Mouse (Mus musculus) G1E (cell line): Measurements from ENCODE around the gene Tmem88b. TPM values are rescaled to one million over a fixed set of nuclear protein-coding genes. Genes with fewer than 3 reads are reported as not detected.

Source experiments
- ATAC-seq: 2 replicates; pipeline ENCODE4 v1.8.0; 2016; ENCODE audit warnings: mild to moderate bottlenecking; ENCODE audit not compliant: insufficient number of reproducible peaks, poor library complexity, low FRiP score, severe bottlenecking; ENCODE audit errors: extremely low read depth
- DNase-seq: peaks from one replicate; pipeline ENCODE4 v3.0.0; 2012; ENCODE audit warnings: low spot score
- H3K27me3 ChIP-seq: 2 replicates; pipeline ENCODE4 v1.6.1; 2012; ENCODE audit warnings: mild to moderate bottlenecking, low read length, inconsistent platforms; ENCODE audit not compliant: insufficient read depth
- H3K36me3 ChIP-seq: replicated peaks from 2 replicates; pipeline ENCODE3; 2012; ENCODE audit warnings: mild to moderate bottlenecking, inconsistent platforms
- H3K4me1 ChIP-seq: 2 replicates; pipeline ENCODE4 v1.6.1; 2012; ENCODE audit warnings: low read depth, low read length, inconsistent platforms, mixed read lengths; ENCODE audit not compliant: insufficient read depth
- H3K4me3 ChIP-seq: 2 replicates; pipeline ENCODE4 v1.5.1; 2012; ENCODE audit warnings: low read depth, mild to moderate bottlenecking, inconsistent platforms, low read length, moderate library complexity, mixed read lengths
- H3K9me3 ChIP-seq: replicated peaks from 2 replicates; pipeline ENCODE4 v1.6.1; 2012; ENCODE audit warnings: inconsistent platforms
- CTCF ChIP-seq: IDR thresholded peaks from 2 replicates; pipeline ENCODE4 v1.5.1; 2012; ENCODE audit warnings: low read depth, low read length, inconsistent platforms, mixed read lengths
- GATA1 ChIP-seq: IDR thresholded peaks from 2 replicates; pipeline ENCODE4 v1.6.1; 2012; ENCODE audit warnings: borderline replicate concordance, low read length, inconsistent platforms, mixed read lengths
- GATA2 ChIP-seq: IDR thresholded peaks from 2 replicates; pipeline ENCODE4 v1.6.1; 2012; ENCODE audit warnings: low read depth, low read length, inconsistent platforms, borderline replicate concordance
- POLR2AphosphoS5 ChIP-seq: IDR thresholded peaks from 2 replicates; pipeline ENCODE4 v1.6.1; 2012; ENCODE audit warnings: low read depth, low read length, inconsistent platforms; ENCODE audit not compliant: insufficient replicate concordance
- TAL1 ChIP-seq: conservative IDR thresholded peaks from 2 replicates; pipeline ENCODE4 v1.6.1; 2012; ENCODE audit warnings: low read depth, low read length, inconsistent platforms, mixed read lengths
- polyA plus RNA-seq: library from polyadenylated mRNA; stranded (reverse); fragments of >175 nt; gene quantifications from 2 replicates; pipeline ENCODE4 v1.2.3, GENCODE M21; 2012
- total RNA-seq, 2 experiments: library from RNA; stranded (forward) in 1 of 2; stranded (reverse) in 1 of 2; fragments of 200-1000 nt in 1 of 2; fragments of >200 nt in 1 of 2; fragmentation: Nextera tagmentation in 1 of 2; gene quantifications; 2 replicates each; pipeline ENCODE4 v1.2.3; 2014 to 2017

Gene Tmem88b
- total and polyA plus RNA-seq, 3 experiments, result 0.05 TPM; not detected in 2

- ATAC-seq (no peak), DNase-seq (no peak)
- Histone ChIP-seq H3K9me3 (no peaks in the 10 kb centered on the region), H3K4me1 (peaks cover 49% of the 10 kb centered on the region), H3K4me3 (peak overlapping the region; percentile 84), H3K27me3 (no peaks in the 10 kb centered on the region), H3K36me3 (peaks cover 89% of the 10 kb centered on the region)
- no peak for TF ChIP-seq GATA2
- TF ChIP-seq GATA1, result no peak
- no peak for TF ChIP-seq CTCF
- no peak for TF ChIP-seq POLR2AphosphoS5
- TF ChIP-seq TAL1, result no peak
Measured at GRCm38 (mm10) chr4:155735788-155736187, 49.9 kb downstream of the Tmem88b start.

DNA sequence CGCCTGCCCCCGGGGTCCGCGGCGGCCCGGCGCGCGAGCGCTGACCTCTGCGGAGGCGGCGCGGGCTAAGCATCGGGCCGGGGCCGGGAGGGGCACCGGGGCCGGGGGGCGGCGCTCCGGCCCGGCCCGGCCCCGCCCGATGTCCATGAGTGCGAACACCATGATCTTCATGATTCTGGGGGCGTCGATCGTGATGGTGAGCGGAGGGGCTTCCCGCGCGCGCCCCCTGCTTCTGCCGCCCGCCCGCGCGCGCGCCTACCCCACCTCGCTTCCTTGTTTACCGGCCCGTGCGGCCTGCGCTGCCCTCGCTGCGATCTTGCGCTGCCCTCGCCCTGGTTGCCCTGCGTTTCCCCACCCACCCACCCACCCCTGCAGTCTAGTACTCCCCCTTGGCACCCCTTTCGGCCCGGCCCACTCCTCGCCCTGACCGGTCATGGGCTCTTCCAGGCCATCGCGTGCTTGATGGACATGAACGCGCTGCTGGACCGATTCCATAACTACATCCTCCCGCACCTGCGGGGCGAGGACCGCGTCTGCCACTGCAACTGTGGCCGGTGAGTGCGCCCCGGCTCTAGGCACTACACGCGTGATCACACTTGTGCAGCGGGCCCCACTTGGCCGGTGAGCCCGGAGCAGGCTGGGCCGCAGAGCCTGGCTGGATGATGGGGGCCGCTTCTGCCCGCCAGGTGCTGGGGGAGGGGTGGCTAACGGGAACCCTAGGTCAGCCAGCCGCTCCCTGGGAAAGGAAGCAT lies 50.5 kb downstream of the Tmem88b start:
- H3K4me3 ChIP-seq, result peak overlapping the region; percentile 84
- H3K27me3 ChIP-seq, result no peaks in the 10 kb centered on the region
- TF ChIP-seq TAL1, result no peak
- H3K9me3 ChIP-seq, result no peaks in the 10 kb centered on the region
- peaks cover 49% of the 10 kb centered on the region for H3K4me1 ChIP-seq
- H3K36me3 ChIP-seq, result peaks cover 89% of the 10 kb centered on the region
- no peak for ATAC-seq
- peak; percentile 63 for DNase-seq

DNA sequence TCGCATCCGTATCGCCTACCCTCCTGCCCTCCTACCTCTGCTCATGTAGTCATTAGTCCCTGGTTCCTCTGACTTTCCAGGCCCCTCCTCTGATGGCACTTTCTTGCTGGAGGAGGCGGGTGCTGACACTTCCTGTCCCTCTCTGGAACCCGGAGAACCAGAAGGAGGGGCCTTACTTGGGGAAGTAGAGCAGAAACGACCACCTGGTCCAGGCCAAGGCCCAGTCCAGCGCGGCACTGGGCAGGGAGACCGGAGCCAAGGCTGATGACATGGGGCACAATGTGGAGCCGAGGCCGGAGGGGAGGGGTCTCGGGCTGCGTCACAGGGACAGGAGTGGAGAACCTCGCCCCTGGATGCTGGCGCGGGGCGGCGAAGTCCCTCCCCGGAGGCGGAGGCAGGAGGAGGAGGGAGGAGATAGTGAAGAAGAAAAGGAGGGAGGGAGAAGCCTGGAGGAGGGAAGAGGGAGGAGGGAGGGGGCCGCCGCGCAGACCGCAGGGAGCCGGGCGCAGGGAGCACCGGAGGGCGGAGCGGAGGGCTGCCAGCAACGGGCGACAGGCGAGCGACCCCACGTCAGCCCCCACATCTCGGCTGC lies 51.2 kb downstream of the Tmem88b start, which contains the start of gene Tmem240:
TSS of gene Tmem240 (plus strand) at position 451 of the 592 bp plus-strand sequence.
- ATAC-seq (peak; percentile 90), DNase-seq (peak; percentile 92)
- H3K36me3 ChIP-seq, result peaks cover 89% of the 10 kb centered on the region
- no peaks in the 10 kb centered on the region for H3K27me3 ChIP-seq
- peak within 1 kb of the TSS; percentile 84 for H3K4me3 ChIP-seq
- H3K9me3 ChIP-seq, result no peaks in the 10 kb centered on the region
- H3K4me1 ChIP-seq, result peaks cover 44% of the 10 kb centered on the region
- no peak for TF ChIP-seq CTCF
- no peak for TF ChIP-seq POLR2AphosphoS5
- TF ChIP-seq TAL1, result no peak
- TF ChIP-seq GATA2, result no peak
- no peak for TF ChIP-seq GATA1

GRCm38 (mm10) chr4:155733267-155733666 lies 52.4 kb downstream of the Tmem88b start:
- H3K4me3 ChIP-seq, result no peak overlapping the region
- no peak for ATAC-seq

More at GRCm38 (mm10) chr4:155733267-155733666, 52.4 kb downstream of the Tmem88b start:
- H3K4me1 ChIP-seq, result peaks cover 40% of the 10 kb centered on the region
- H3K27me3 ChIP-seq, result no peaks in the 10 kb centered on the region
- no peak for DNase-seq
- TF ChIP-seq GATA1, result no peak
- no peak for TF ChIP-seq POLR2AphosphoS5
- TF ChIP-seq TAL1, result no peak
- TF ChIP-seq CTCF, result no peak
- TF ChIP-seq GATA2, result no peak
- no peaks in the 10 kb centered on the region for H3K9me3 ChIP-seq
- peaks cover 89% of the 10 kb centered on the region for H3K36me3 ChIP-seq

Other genes starting within 250 kb of the Tmem88b start
Only the 20 nearest of the 28 such genes appear.
- gene Gm10563, start 140.5 kb downstream of the Tmem88b start, total RNA-seq (2014; fragmentation: Nextera tagmentation), result not detected in 2 replicates
- gene Gm10563, start 140.5 kb downstream of the Tmem88b start, total RNA-seq (2017), result not detected in 2 replicates
- not detected in 2 replicates for gene Gm10563, start 140.5 kb downstream of the Tmem88b start, polyA plus RNA-seq
- not detected in 2 replicates for gene Mmp23, start 132.5 kb downstream of the Tmem88b start, total RNA-seq (2014; fragmentation: Nextera tagmentation)
- 0.12 and 0.71 TPM in 2 replicates for gene Mmp23, start 132.5 kb downstream of the Tmem88b start, total RNA-seq (2017)
- 0.08 and 0.29 TPM in 2 replicates for gene Mmp23, start 132.5 kb downstream of the Tmem88b start, polyA plus RNA-seq
- 5.8 and 9.6 TPM in 2 replicates for gene Mib2, start 116.7 kb downstream of the Tmem88b start, total RNA-seq (2014; fragmentation: Nextera tagmentation)
- gene Mib2, start 116.7 kb downstream of the Tmem88b start, total RNA-seq (2017), result 16.7 and 17.3 TPM in 2 replicates
- 36.0 and 36.9 TPM in 2 replicates for gene Mib2, start 116.7 kb downstream of the Tmem88b start, polyA plus RNA-seq
- not detected in 2 replicates for gene Fndc10, start 91.5 kb downstream of the Tmem88b start, total RNA-seq (2014; fragmentation: Nextera tagmentation)
- gene Fndc10, start 91.5 kb downstream of the Tmem88b start, total RNA-seq (2017), result 0.12 and 0.16 TPM in 2 replicates
- not detected in 2 replicates for gene Fndc10, start 91.5 kb downstream of the Tmem88b start, polyA plus RNA-seq
- gene Ssu72, start 81.1 kb downstream of the Tmem88b start, total RNA-seq (2014; fragmentation: Nextera tagmentation), result 195 and 204 TPM in 2 replicates
- gene Ssu72, start 81.1 kb downstream of the Tmem88b start, total RNA-seq (2017), result 184 and 186 TPM in 2 replicates
- 74.7 and 91.4 TPM in 2 replicates for gene Ssu72, start 81.1 kb downstream of the Tmem88b start, polyA plus RNA-seq
- gene Tmem240, start 51.1 kb downstream of the Tmem88b start, total RNA-seq (2014; fragmentation: Nextera tagmentation), result 0.58 and 0.68 TPM in 2 replicates
- 0.55 and 0.64 TPM in 2 replicates for gene Tmem240, start 51.1 kb downstream of the Tmem88b start, total RNA-seq (2017)
- 0.94 and 0.98 TPM in 2 replicates for gene Tmem240, start 51.1 kb downstream of the Tmem88b start, polyA plus RNA-seq
- gene Atad3a, start 24.8 kb downstream of the Tmem88b start, total RNA-seq (2014; fragmentation: Nextera tagmentation), result 43.2 and 64.6 TPM in 2 replicates
- gene Atad3a, start 24.8 kb downstream of the Tmem88b start, total RNA-seq (2017), result 58.8 and 61.5 TPM in 2 replicates
- gene Atad3a, start 24.8 kb downstream of the Tmem88b start, polyA plus RNA-seq, result 65.7 and 70.7 TPM in 2 replicates
- 0.39 and 0.68 TPM in 2 replicates for gene Vwa1, start 11.2 kb downstream of the Tmem88b start, total RNA-seq (2014; fragmentation: Nextera tagmentation)
- gene Vwa1, start 11.2 kb downstream of the Tmem88b start, total RNA-seq (2017), result 0.93 and 1.0 TPM in 2 replicates
- gene Vwa1, start 11.2 kb downstream of the Tmem88b start, polyA plus RNA-seq, result 0.09 and 0.10 TPM in 2 replicates
- gene Ankrd65, start 4.6 kb upstream of the Tmem88b start, total RNA-seq (2014; fragmentation: Nextera tagmentation), result not detected in 2 replicates
- gene Ankrd65, start 4.6 kb upstream of the Tmem88b start, total RNA-seq (2017), result not detected in 2 replicates
- not detected in 2 replicates for gene Ankrd65, start 4.6 kb upstream of the Tmem88b start, polyA plus RNA-seq
- gene Mrpl20, start 17.0 kb upstream of the Tmem88b start, total RNA-seq (2014; fragmentation: Nextera tagmentation), result 86.3 and 97.2 TPM in 2 replicates
- 85.3 and 124 TPM in 2 replicates for gene Mrpl20, start 17.0 kb upstream of the Tmem88b start, total RNA-seq (2017)
- 15.1 and 17.9 TPM in 2 replicates for gene Mrpl20, start 17.0 kb upstream of the Tmem88b start, polyA plus RNA-seq
- gene Ccnl2, start 26.6 kb upstream of the Tmem88b start, total RNA-seq (2014; fragmentation: Nextera tagmentation), result 121 and 171 TPM in 2 replicates
- 125 and 150 TPM in 2 replicates for gene Ccnl2, start 26.6 kb upstream of the Tmem88b start, total RNA-seq (2017)
- gene Ccnl2, start 26.6 kb upstream of the Tmem88b start, polyA plus RNA-seq, result 33.0 and 41.8 TPM in 2 replicates
- 147 and 155 TPM in 2 replicates for gene Aurkaip1, start 45.4 kb upstream of the Tmem88b start, total RNA-seq (2014; fragmentation: Nextera tagmentation)
- gene Aurkaip1, start 45.4 kb upstream of the Tmem88b start, total RNA-seq (2017), result 158 and 160 TPM in 2 replicates
- gene Aurkaip1, start 45.4 kb upstream of the Tmem88b start, polyA plus RNA-seq, result 291 and 293 TPM in 2 replicates
- gene Mxra8, start 53.8 kb upstream of the Tmem88b start, total RNA-seq (2014; fragmentation: Nextera tagmentation), result not detected in 2 replicates
- 0.33 and 0.46 TPM in 2 replicates for gene Mxra8, start 53.8 kb upstream of the Tmem88b start, total RNA-seq (2017)
- gene Mxra8, start 53.8 kb upstream of the Tmem88b start, polyA plus RNA-seq, result not detected in 2 replicates
- 14.4 and 16.8 TPM in 2 replicates for gene Dvl1, start 61.5 kb upstream of the Tmem88b start, total RNA-seq (2014; fragmentation: Nextera tagmentation)
- 9.2 and 13.7 TPM in 2 replicates for gene Dvl1, start 61.5 kb upstream of the Tmem88b start, total RNA-seq (2017)
- 77.7 and 92.8 TPM in 2 replicates for gene Dvl1, start 61.5 kb upstream of the Tmem88b start, polyA plus RNA-seq
- gene Tas1r3, start 77.5 kb upstream of the Tmem88b start, total RNA-seq (2014; fragmentation: Nextera tagmentation), result 1.6 and 1.7 TPM in 2 replicates
- 0.52 and 0.60 TPM in 2 replicates for gene Tas1r3, start 77.5 kb upstream of the Tmem88b start, total RNA-seq (2017)
- gene Tas1r3, start 77.5 kb upstream of the Tmem88b start, polyA plus RNA-seq, result 0.02 and 0.03 TPM in 2 replicates
- 6.7 and 11.8 TPM in 2 replicates for gene Cptp, start 83.6 kb upstream of the Tmem88b start, total RNA-seq (2014; fragmentation: Nextera tagmentation)
- 9.3 and 9.5 TPM in 2 replicates for gene Cptp, start 83.6 kb upstream of the Tmem88b start, total RNA-seq (2017)
- 1.1 and 3.6 TPM in 2 replicates for gene Cptp, start 83.6 kb upstream of the Tmem88b start, polyA plus RNA-seq
- gene Ints11, start 83.7 kb upstream of the Tmem88b start, total RNA-seq (2014; fragmentation: Nextera tagmentation), result 35.6 and 47.3 TPM in 2 replicates
- gene Ints11, start 83.7 kb upstream of the Tmem88b start, total RNA-seq (2017), result 43.5 and 63.3 TPM in 2 replicates
- 21.7 and 26.8 TPM in 2 replicates for gene Ints11, start 83.7 kb upstream of the Tmem88b start, polyA plus RNA-seq
- gene Pusl1, start 105.9 kb upstream of the Tmem88b start, total RNA-seq (2014; fragmentation: Nextera tagmentation), result 16.6 and 19.5 TPM in 2 replicates
- 27.9 and 32.3 TPM in 2 replicates for gene Pusl1, start 105.9 kb upstream of the Tmem88b start, total RNA-seq (2017)
- 135 and 233 TPM in 2 replicates for gene Pusl1, start 105.9 kb upstream of the Tmem88b start, polyA plus RNA-seq
- gene Acap3, start 105.9 kb upstream of the Tmem88b start, total RNA-seq (2014; fragmentation: Nextera tagmentation), result 16.5 and 19.9 TPM in 2 replicates
- 12.4 and 12.5 TPM in 2 replicates for gene Acap3, start 105.9 kb upstream of the Tmem88b start, total RNA-seq (2017)
- 31.0 and 32.9 TPM in 2 replicates for gene Acap3, start 105.9 kb upstream of the Tmem88b start, polyA plus RNA-seq
- gene Ube2j2, start 158.0 kb upstream of the Tmem88b start, total RNA-seq (2014; fragmentation: Nextera tagmentation), result 118 and 122 TPM in 2 replicates
- 124 and 178 TPM in 2 replicates for gene Ube2j2, start 158.0 kb upstream of the Tmem88b start, total RNA-seq (2017)
- gene Ube2j2, start 158.0 kb upstream of the Tmem88b start, polyA plus RNA-seq, result 167 and 223 TPM in 2 replicates